ENCODE assay signal across 7 mouse cellular contexts in the genomic region with DNA sequence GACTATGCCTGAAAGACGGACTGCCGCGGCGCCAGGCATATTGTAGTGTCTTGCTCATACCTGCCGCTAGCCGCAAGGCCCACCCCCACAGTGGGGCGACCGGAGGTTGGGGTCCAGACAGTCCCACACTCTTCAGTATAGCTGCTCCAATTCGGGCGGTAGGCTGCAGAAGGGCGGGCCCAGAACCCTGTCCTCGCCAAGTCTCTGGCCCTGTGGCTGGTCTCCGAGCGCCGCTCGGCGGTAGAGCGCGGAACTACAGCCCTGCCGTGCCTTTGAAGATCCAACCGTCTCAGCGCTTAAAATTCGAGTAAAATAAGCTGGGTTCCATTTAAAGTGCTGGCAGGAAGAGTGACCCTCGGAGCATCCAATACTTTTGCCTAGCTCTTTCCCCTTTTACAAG. TPM values are rescaled to one million over a fixed set of nuclear protein-coding genes. Genes with fewer than 3 reads are reported as not detected.
A peak's percentile ranks its signal among the peaks of the same experiment; 100 is the strongest.
DNase-seq lines count a peak whose midpoint lies in the region; ATAC-seq and TF ChIP-seq lines count a peak whose summit lies in the region.

Gene Spata20 (minus strand): TSS at position 179 of the 400 bp plus-strand sequence.

- H3K9ac ChIP-seq in midbrain, embryonic 12.5 days (replicated peaks) = no peak within 1 kb of the TSS

- no peak within 1 kb of the TSS; the same call in 1 of the 2 replicates for H3K4me2 ChIP-seq in midbrain, embryonic 12.5 days (replicated peaks)

- peak; percentile 72 for DNase-seq in adrenal gland, adult 8-10 months
- peak; percentile 88 for DNase-seq in embryonic facial prominence, embryonic 10.5 days (ENCODE audit: low spot score)
- DNase-seq in heart, adult 11 months = peak; percentile 97
- DNase-seq in kidney, adult 11 months = peak; percentile 71
- peak; percentile 93 for DNase-seq in limb, embryonic 10.5 days (ENCODE audit: low spot score)
- DNase-seq in spleen, adult 2 months (ENCODE audit: low read depth in 1 of 2, low spot score in 2 of 2) = peak in 1 of 2 experiments; percentile 26

- H3K27ac ChIP-seq in embryonic facial prominence, embryonic 10.5 days (replicated peaks) = no peak within 1 kb of the TSS
- H3K27ac ChIP-seq in limb, embryonic 10.5 days = 0 out of 2 replicates have a peak within 1 kb of the TSS, but pooled peaks have one; percentile 5
- no peak within 1 kb of the TSS for H3K27ac ChIP-seq in midbrain, embryonic 12.5 days (replicated peaks)
- no peak within 1 kb of the TSS for H3K27ac ChIP-seq in spleen, adult 2 months (ENCODE audit: insufficient read depth, low read length)

- no peaks in the 10 kb centered on the region for H3K9me3 ChIP-seq in embryonic facial prominence, embryonic 10.5 days
- no peaks in the 10 kb centered on the region for H3K9me3 ChIP-seq in limb, embryonic 10.5 days (replicated peaks)
- H3K9me3 ChIP-seq in midbrain, embryonic 12.5 days = no peaks in the 10 kb centered on the region

- peak; percentile 77 for TF ChIP-seq CTCF in spleen, adult 2 months (IDR thresholded peaks at IDR 0.05; ENCODE audit: extremely low read depth, insufficient read depth, insufficient read length, insufficient replicate concordance)

- WGBS in embryonic facial prominence, embryonic 10.5 days = 3% methylated on average over 24 of the region's 24 CpGs
- 6% methylated on average over 24 of the region's 24 CpGs for WGBS in limb, embryonic 10.5 days
- 2% methylated on average over 24 of the region's 24 CpGs for WGBS in midbrain, embryonic 12.5 days
- WGBS in spleen, adult 2 months = 4% methylated on average over 24 of the region's 24 CpGs

- peaks cover 42% of the 10 kb centered on the region for H3K4me1 ChIP-seq in embryonic facial prominence, embryonic 10.5 days
- H3K4me1 ChIP-seq in limb, embryonic 10.5 days = peaks cover 59% of the 10 kb centered on the region
- H3K4me1 ChIP-seq in midbrain, embryonic 12.5 days = peaks cover 5% of the 10 kb centered on the region; the same call in 1 of the 2 replicates
- H3K4me1 ChIP-seq in spleen, adult 2 months (ENCODE audit: control insufficient read depth, insufficient read depth, insufficient read length) = peaks cover 2% of the 10 kb centered on the region; the same call in 1 of the 2 replicates

- peak within 1 kb of the TSS; percentile 34 for H3K4me3 ChIP-seq in embryonic facial prominence, embryonic 10.5 days
- no peak within 1 kb of the TSS for H3K4me3 ChIP-seq in limb, embryonic 10.5 days
- no peak within 1 kb of the TSS for H3K4me3 ChIP-seq in midbrain, embryonic 12.5 days
- no peak within 1 kb of the TSS for H3K4me3 ChIP-seq in spleen, adult 2 months (ENCODE audit: extremely low read depth, insufficient read depth, insufficient read length)

- TF ChIP-seq POLR2A in spleen, adult 2 months (IDR thresholded peaks at IDR 0.05; ENCODE audit: low read depth, low read length) = no peak

- H3K36me3 ChIP-seq in embryonic facial prominence, embryonic 10.5 days (replicated peaks) = no peaks in the 10 kb centered on the region
- H3K36me3 ChIP-seq in limb, embryonic 10.5 days = no peaks in the 10 kb centered on the region
- no peaks in the 10 kb centered on the region for H3K36me3 ChIP-seq in midbrain, embryonic 12.5 days
- no peaks in the 10 kb centered on the region for H3K36me3 ChIP-seq in spleen, adult 2 months (ENCODE audit: control insufficient read depth, insufficient read depth, low read length)

- peak; percentile 82 for ATAC-seq in midbrain, embryonic 12.5 days (ENCODE audit: low FRiP score, low read depth)

- H3K27me3 ChIP-seq in embryonic facial prominence, embryonic 10.5 days (replicated peaks; ENCODE audit: low read depth, poor library complexity, severe bottlenecking) = peaks cover 88% of the 10 kb centered on the region
- H3K27me3 ChIP-seq in limb, embryonic 10.5 days (ENCODE audit: low read depth, poor library complexity, severe bottlenecking) = peaks cover 46% of the 10 kb centered on the region
- peaks cover 77% of the 10 kb centered on the region for H3K27me3 ChIP-seq in midbrain, embryonic 12.5 days
- H3K27me3 ChIP-seq in spleen, adult 2 months (ENCODE audit: control insufficient read depth, insufficient read depth, low read length) = 0 out of 2 replicates have a peak, but pooled peaks cover 3% of the 10 kb centered on the region

RNA-seq across cellular contexts. Expression of gene Spata20, which starts in this region (rescaled TPM):
- not detected for total RNA-seq in adrenal gland, adult 8-10 months (2022)
- not detected in 2 replicates for polyA plus RNA-seq in embryonic facial prominence, embryonic 10.5 days (2016; fragmentation: Nextera tagmentation; extraction: Ambion mirVana)
- polyA plus RNA-seq in limb, embryonic 10.5 days (2016; fragmentation: Nextera tagmentation; extraction: Ambion mirVana) = 0.05 TPM in 1 of 2 replicates, not detected in the other
- polyA plus RNA-seq in midbrain, embryonic 12.5 days (2016; fragmentation: Nextera tagmentation; extraction: Ambion mirVana) = 0.36 TPM in 1 of 2 replicates, not detected in the other
- not detected in 2 replicates for polyA plus RNA-seq in spleen, adult 2 months (2012; rRNA removed)

Comparison
In these comparisons a context has a peak if more than half of its experiments do, and no peak if none do; other contexts are left out.
1. Peak in DNase-seq in adrenal gland, adult 8-10 months; RNA of the gene not detected or under 1 TPM.
2. Peak in DNase-seq and H3K4me3 ChIP-seq in embryonic facial prominence, embryonic 10.5 days; RNA of the gene not detected or under 1 TPM.
3. Peak in DNase-seq and H3K27ac ChIP-seq in limb, embryonic 10.5 days; RNA of the gene not detected or under 1 TPM.
4. Peak in ATAC-seq in midbrain, embryonic 12.5 days; RNA of the gene not detected or under 1 TPM.